Mouse (Mus musculus) adrenal gland, adult 18-20 months (tissue): ENCODE measurements around the gene Ficd. TPM values are rescaled to one million over a fixed set of nuclear protein-coding genes. Genes with fewer than 3 reads are reported as not detected.

Source experiments
- DNase-seq, 2 experiments: peaks; one replicate each; pipeline ENCODE4 v3.0.0; 2021 to 2022; ENCODE audit warnings: low spot score in 2 of 2
- long read RNA-seq, 2 experiments: library from polyadenylated mRNA; stranded (forward); transcript quantifications; one replicate each; pipeline ENCODE4 v2.0.0; 2021
- total RNA-seq, 2 experiments: library from RNA; stranded (reverse); gene quantifications; 1 replicate in 1 of 2; 2 replicates in 1 of 2; pipeline ENCODE4 v1.2.3; 2021

The Ficd gene
- 10 to 100 TPM; 10.3 to 10.8 TPM for total RNA-seq
- long read RNA-seq, experiment 1, transcript Ficd-201 (3 exons, 3,133 nt) = major isoform, 29 of 35 reads
- long read RNA-seq, experiment 1, partial matches to known transcripts = 1 of 35 reads
- long read RNA-seq, experiment 1, other reads (novel, unspliced or antisense) = 5 of 35 reads
- long read RNA-seq, experiment 2, transcript Ficd-201 (3 exons, 3,133 nt) = major isoform, 21 of 30 reads
- long read RNA-seq, experiment 2, partial matches to known transcripts = 0 of 30 reads
- long read RNA-seq, experiment 2, other reads (novel, unspliced or antisense) = 9 of 30 reads

DNA sequence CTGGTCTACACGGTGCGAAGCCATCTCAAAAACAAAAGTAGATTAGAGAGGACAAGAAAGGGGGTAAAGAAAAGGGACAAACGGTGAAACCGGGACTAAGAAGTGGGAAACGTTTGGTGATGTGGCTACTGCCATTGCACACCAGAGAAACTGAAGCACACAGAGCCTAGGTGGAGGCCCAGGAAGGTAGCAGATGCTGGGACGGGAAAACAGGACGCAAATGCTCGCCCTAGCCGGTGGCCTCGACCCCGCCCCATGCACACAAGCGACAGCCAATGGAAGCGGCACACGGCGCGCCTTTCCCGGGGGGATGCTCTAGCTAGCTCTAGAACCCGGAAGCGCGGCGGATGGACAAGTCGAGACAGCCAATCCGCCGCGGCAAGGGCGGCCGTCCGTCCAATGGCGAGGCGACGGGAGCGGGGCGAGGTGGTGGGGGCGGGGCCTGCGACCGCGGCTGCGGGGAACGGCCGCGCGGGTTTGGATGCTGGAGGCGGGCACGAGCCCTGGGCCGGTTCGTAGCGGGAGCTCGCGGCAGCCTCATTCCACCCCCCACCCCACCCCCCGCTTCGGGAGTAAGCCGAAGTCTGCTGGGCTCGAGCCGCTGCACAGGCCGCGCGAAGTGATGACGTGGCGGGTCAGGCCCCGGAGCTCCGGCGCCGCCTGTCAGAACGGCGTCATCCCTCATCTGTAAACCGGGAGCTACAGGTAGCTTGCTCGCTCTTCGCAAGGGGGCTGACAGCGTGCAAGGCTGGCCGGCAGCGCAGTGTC is at the start of gene Ficd:
Ficd (plus strand) TSS at position 459 of the 768 bp plus-strand sequence.
- peak; percentile 86 to 87 for DNase-seq

DNA sequence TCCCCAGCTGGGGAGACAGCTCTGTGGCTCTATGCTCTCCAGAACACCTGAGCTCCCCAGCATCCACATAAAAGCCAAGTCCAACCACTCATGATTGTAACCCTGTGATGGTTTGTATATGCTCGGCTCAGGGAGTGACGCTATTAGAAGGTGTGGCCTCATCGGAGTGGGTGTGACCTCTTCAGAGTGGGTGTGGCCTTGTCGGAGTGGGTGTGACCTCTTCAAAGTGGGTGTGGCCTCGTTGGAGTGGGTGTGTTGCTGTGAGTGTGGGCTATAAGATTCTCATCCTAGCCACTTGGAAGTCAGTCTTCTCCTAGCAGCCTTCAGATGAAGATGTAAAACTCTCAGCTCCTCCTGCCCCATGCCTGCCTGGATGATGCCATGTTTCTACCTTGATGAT is 48.1 kb upstream of the Ficd start:
- DNase-seq = no peak

DNA sequence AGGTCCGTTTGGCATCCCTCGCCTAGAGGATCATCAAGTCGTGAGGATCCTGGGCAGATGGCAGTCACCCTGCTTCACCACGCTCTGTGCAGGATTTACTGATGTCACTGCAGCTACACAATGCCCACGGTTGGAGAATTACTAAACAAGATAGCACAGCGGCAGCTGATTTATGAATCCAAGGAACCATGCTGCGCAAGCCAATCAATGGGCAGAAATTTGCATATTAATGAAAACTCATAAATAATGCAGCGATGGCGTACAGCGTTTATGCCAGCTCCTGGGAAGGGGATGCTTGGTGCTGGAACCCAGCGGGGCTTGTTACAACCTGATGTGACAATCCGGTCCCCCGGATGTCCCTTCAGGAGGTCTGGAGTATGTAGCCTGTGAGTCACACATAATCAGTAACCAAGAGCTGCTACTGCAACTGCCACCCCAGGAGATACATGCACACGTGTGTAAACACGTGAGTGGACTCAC is 45.5 kb upstream of the Ficd start:
- no peak for DNase-seq

GRCm38 (mm10) chr5:113690866-113691265 is 44.7 kb upstream of the Ficd start:
- DNase-seq = no peak

GRCm38 (mm10) chr5:113693196-113693755 is 42.3 kb upstream of the Ficd start:
- DNase-seq = no peak

DNA sequence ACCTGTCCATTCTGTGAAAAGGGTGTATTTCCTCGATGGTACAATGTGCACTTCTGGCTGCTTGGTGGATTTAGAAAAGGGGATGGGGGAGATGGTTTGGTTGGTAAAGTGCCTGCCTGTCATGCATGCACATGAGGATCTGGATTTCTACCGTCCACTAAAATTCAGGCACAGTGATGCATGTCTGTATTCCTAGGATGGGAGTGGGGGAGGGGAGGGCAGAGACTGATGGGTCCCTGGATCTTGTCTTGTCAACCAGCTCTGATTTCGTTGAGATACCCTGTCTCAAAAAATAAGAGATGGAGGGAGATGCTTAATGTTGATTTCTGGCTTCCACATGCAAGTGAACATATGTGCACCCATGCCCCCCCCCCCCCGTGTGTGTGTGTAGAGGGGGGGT is 41.6 kb upstream of the Ficd start:
- no peak for DNase-seq

DNA sequence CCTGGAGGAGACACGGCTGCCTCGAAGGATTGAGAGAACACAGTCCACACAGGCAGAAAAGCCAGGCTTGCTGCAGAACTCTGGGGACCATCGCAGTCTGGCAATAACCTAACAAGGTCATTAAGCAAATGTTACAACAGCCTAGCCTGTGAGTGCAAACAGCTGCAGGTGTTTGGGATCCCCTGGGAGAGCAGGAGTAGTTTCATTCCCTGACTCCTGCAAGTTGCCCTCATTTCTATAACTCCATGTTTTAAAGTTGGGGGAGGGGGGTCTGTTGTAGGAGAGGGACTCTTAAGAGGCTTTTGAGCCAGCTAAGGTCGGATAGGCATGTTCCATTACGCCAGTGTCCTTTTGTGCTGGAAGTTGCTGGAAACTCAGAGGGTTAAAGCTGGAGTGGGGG is 41.2 kb upstream of the Ficd start:
- DNase-seq = no peak

GRCm38 (mm10) chr5:113700388-113701023 is 35.1 kb upstream of the Ficd start:
- no peak for DNase-seq

GRCm38 (mm10) chr5:113703803-113704585 is 31.6 kb upstream of the Ficd start:
- no peak for DNase-seq

GRCm38 (mm10) chr5:113712861-113713260 is 22.7 kb upstream of the Ficd start:
- DNase-seq = no peak

- DNase-seq = no peak
Measured at GRCm38 (mm10) chr5:113716581-113717388, 18.8 kb upstream of the Ficd start.

GRCm38 (mm10) chr5:113719221-113719661 is 16.4 kb upstream of the Ficd start:
- DNase-seq = no peak

DNA sequence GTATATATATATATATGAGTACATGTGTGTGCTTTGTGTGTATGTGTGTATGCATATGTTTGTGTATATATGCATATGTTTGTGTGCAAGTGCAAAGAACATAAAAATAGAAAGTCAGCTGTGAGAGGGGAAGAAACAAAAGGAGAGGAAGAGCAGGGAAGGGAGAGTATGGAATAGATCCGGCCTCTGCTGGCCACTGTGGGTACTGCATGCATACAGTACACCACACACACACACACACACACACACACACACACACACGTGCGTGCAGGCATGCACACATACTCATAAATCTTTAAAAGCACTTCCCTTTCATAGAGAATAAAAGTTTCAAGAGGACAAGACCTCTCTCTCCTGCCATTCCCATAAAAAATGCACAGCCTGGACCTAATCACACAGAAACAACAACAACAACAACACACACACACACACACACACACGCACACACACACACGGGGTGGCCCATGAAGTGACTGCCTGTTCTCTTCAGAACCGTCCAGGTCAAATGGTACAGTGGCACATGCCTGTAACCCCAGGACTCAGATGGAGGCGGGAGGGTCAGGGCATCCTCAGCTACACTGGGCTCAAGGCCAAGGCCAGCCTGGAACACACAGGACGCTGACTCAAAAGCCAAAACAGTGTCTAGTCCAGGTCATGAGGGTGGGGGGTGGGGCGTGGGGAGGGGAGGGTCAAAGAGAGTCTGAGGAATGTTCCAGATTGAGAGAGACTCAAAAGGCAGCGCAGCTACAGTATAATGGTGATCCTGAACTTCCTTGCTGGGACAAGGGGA is 13.2 kb upstream of the Ficd start:
- no peak for DNase-seq

DNA sequence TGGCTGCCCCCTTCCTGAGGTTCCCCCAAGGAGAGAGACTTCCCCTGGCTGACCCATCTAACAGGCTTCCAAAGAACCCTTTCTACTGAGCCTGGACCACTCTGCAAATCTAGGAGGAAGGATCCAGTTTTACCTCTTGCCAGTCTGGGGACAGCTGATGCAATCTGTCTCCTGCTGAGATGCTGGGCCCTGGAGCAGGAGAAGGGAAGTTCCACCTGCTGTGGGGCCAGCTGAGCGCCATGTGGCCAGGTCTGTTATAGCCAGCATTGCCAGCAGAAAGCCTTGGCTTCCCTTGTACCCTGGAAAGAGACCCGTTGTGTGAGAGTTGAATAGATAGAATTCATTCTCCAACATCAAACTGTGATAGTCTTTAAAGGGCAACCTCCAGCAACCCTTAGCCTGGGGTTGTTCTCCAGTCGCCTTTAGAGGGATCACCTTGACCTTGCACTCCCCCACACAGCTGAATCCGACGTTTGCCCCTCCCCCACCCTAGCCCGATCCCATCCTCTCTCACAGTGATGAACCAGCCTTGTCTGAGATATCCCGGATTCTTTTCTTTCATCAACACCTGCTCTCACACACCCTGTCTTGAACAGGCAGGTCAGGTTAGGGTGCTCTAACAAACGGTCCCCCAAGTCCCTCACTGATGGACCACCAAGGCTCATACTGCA is 11.9 kb upstream of the Ficd start:
- DNase-seq = no peak

GRCm38 (mm10) chr5:113724446-113724845 is 11.2 kb upstream of the Ficd start, which contains the start of gene 1700069L16Rik:
TSS of gene 1700069L16Rik (minus strand) at chr5:113724772.
- DNase-seq = peak; percentile 77 to 86

- no peak for DNase-seq
Measured at GRCm38 (mm10) chr5:113725417-113725816, 10.2 kb upstream of the Ficd start.

DNA sequence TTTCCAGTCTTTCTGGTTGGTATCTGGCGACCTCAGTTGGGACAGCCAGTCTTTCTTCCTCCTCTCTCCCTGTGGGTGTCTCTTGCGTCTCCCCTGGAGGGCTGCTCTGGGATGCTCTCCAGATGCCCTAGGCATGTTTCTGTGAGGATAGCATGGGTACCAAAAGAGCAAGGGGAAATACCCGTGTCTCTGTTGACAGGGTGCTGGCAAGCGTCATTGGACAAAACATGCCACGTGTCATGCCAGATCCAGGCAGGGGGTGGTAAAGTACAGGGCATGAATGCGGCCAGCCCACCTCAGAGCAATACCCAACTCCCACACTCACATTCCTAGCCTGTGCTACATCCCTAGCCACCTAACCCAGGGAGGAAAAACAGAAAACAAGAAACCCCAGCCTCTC is 9.0 kb upstream of the Ficd start:
- DNase-seq = no peak

DNA sequence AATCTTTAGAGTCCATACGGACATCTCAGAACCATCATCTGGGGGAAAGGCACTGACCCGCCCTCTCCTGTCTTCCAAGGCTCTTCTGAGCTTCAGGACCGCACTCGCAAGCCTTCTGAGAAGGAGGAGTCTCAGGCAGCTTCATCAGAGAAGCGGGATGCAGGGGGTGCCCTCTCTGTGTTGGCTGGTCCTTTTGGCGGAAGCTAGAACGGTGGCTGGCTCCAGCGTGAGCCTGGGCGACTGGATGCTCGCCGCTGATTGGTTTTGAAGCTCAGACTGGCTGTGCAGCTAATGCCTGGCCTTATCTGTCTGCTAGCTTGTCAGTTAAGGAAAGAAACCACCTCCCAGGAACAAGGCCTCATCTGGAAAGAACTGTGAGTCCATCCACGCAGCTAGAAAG is 8.4 kb upstream of the Ficd start:
- no peak for DNase-seq
